Mouse (Mus musculus): ENCODE measurements at regions not wholly inside any gene's neighbourhood (a gene's known extent, or its start where the extent isn't known, plus 50 kb on each side); places are given as distances from the start of the nearest gene placed in this dataset.

- H3K9me3 ChIP-seq (replicated peaks; ENCODE audit: insufficient read depth, low read length) = no peaks in the 10 kb centered on the region
- H3K4me1 ChIP-seq (ENCODE audit: control insufficient read depth in 1 of 2, insufficient read depth in 2 of 2, low read length in 2 of 2) = no peaks in the 10 kb centered on the region
- no peak for TF ChIP-seq CHD2 (IDR thresholded peaks at IDR 0.05; ENCODE audit: low read length)
- no peak overlapping the region for H3K9ac ChIP-seq (ENCODE audit: control insufficient read depth, low read depth, low read length, poor library complexity, severe bottlenecking)
- no peak overlapping the region for H3K27ac ChIP-seq (ENCODE audit: control insufficient read depth, low read depth, low read length)
- no peak for DNase-seq (ENCODE audit: low read depth, low spot score)
- H3K36me3 ChIP-seq (ENCODE audit: control insufficient read depth in 1 of 2, insufficient read depth in 2 of 2, low read length in 2 of 2) = no peaks in the 10 kb centered on the region
- no peaks in the 10 kb centered on the region for H3K79me2 ChIP-seq (ENCODE audit: control insufficient read depth, insufficient read depth, low read length, poor library complexity)
- H3K4me3 ChIP-seq (ENCODE audit: control insufficient read depth in 1 of 2, insufficient read depth in 1 of 2, low read depth in 2 of 2, low read length in 2 of 2) = no peak overlapping the region
- H3K27me3 ChIP-seq (ENCODE audit: control insufficient read depth in 1 of 2, insufficient read depth in 2 of 2, low read length in 2 of 2) = no peaks in the 10 kb centered on the region
Observed at GRCm38 (mm10) chr11:8344938-8345337, 319.4 kb downstream of the Tns3 start.

DNA sequence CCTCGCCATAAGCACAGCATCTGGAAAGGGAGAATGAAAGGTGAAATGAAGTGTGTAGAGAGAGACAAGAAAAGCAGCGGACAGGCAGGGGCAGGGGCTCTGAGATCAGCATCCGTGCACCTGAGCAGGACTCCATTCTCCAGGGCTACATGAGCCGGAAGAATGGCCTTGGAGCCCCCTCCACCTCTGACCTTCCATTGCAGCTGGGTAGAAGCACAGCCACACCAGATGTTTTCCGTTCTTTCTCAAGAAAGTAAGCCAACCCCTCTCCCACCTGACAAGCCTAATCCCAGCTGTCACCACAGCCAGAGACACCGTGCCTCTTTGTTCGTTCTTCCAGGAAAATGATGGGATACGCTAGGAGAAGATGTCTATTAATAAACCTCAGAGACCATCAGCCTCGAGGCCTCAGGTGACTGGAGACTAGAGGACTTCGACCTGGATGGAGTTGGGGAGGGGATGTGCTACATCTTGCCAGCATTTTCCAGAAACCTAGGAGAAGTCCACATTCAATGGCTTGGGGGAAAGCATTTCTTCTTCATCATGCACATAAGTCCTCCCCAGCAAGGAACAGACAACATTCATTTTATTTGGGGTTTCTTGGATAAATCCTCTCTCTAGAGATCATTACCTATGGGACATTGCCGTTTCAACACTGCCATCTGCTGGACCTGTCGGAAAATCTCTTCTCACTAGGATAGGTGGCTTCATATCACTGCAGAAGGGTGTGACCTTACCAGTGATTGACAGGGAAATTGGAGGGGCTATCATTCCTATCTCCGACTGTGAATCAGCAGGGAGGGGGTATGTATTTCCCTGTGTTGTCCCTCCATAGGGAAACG is 361.8 kb downstream of the Tns3 start:
- Histone ChIP-seq H3K9ac (ENCODE audit: control insufficient read depth, low read depth, low read length, poor library complexity, severe bottlenecking) (no peak overlapping the region), H3K4me3 (ENCODE audit: control insufficient read depth in 1 of 2, insufficient read depth in 1 of 2, low read depth in 2 of 2, low read length in 2 of 2) (no peak overlapping the region), H3K27ac (ENCODE audit: control insufficient read depth, low read depth, low read length) (no peak overlapping the region), H3K9me3 (replicated peaks; ENCODE audit: insufficient read depth, low read length) (no peaks in the 10 kb centered on the region), H3K4me1 (ENCODE audit: control insufficient read depth in 1 of 2, insufficient read depth in 2 of 2, low read length in 2 of 2) (no peaks in the 10 kb centered on the region), H3K79me2 (ENCODE audit: control insufficient read depth, insufficient read depth, low read length, poor library complexity) (no peaks in the 10 kb centered on the region), H3K27me3 (ENCODE audit: control insufficient read depth in 1 of 2, insufficient read depth in 2 of 2, low read length in 2 of 2) (no peaks in the 10 kb centered on the region), H3K36me3 (ENCODE audit: control insufficient read depth in 1 of 2, insufficient read depth in 2 of 2, low read length in 2 of 2) (no peaks in the 10 kb centered on the region)
- TF ChIP-seq SMC3 (IDR thresholded peaks at IDR 0.05; ENCODE audit: low read depth, low read length) (peak; percentile 44), CTCF (IDR thresholded peaks at IDR 0.05 in 2 of 3, conservative IDR thresholded peaks at IDR 0.05 in 1 of 3; ENCODE audit: control insufficient read depth in 1 of 3, insufficient read depth in 1 of 3, low read depth in 2 of 3, low read length in 3 of 3, poor library complexity in 1 of 3, severe bottlenecking in 1 of 3) (peak in 2 of 3 experiments; percentile 23 to 49; a peak in 3 of 6 replicates), RAD21 (IDR thresholded peaks at IDR 0.05; ENCODE audit: low read depth, low read length) (peak; percentile 49), CHD2 (IDR thresholded peaks at IDR 0.05; ENCODE audit: low read length) (no peak)
- DNase-seq (ENCODE audit: low read depth, low spot score) = peak; percentile 26

GRCm38 (mm10) chr11:8297462-8297861 is 366.9 kb downstream of the Tns3 start:
- H3K27me3 ChIP-seq (ENCODE audit: control insufficient read depth in 1 of 2, insufficient read depth in 2 of 2, low read length in 2 of 2) = no peaks in the 10 kb centered on the region
- H3K9ac ChIP-seq (ENCODE audit: control insufficient read depth, low read depth, low read length, poor library complexity, severe bottlenecking) = no peak overlapping the region
- H3K27ac ChIP-seq (ENCODE audit: control insufficient read depth, low read depth, low read length) = no peak overlapping the region
- no peaks in the 10 kb centered on the region for H3K4me1 ChIP-seq (ENCODE audit: control insufficient read depth in 1 of 2, insufficient read depth in 2 of 2, low read length in 2 of 2)
- DNase-seq (ENCODE audit: low read depth, low spot score) = no peak
- no peak for TF ChIP-seq TCF12 (IDR thresholded peaks at IDR 0.05; ENCODE audit: low read depth, low read length)
- TF ChIP-seq BHLHE40 (IDR thresholded peaks at IDR 0.05; ENCODE audit: borderline replicate concordance, low read depth, low read length) = no peak
- H3K4me3 ChIP-seq (ENCODE audit: control insufficient read depth in 1 of 2, insufficient read depth in 1 of 2, low read depth in 2 of 2, low read length in 2 of 2) = no peak overlapping the region
- H3K36me3 ChIP-seq (ENCODE audit: control insufficient read depth in 1 of 2, insufficient read depth in 2 of 2, low read length in 2 of 2) = no peaks in the 10 kb centered on the region
- H3K79me2 ChIP-seq (ENCODE audit: control insufficient read depth, insufficient read depth, low read length, poor library complexity) = no peaks in the 10 kb centered on the region
- no peaks in the 10 kb centered on the region for H3K9me3 ChIP-seq (replicated peaks; ENCODE audit: insufficient read depth, low read length)

GRCm38 (mm10) chr11:8293322-8294014 is 370.9 kb downstream of the Tns3 start:
- Histone ChIP-seq H3K79me2 (ENCODE audit: control insufficient read depth, insufficient read depth, low read length, poor library complexity) (no peaks in the 10 kb centered on the region), H3K27me3 (ENCODE audit: control insufficient read depth in 1 of 2, insufficient read depth in 2 of 2, low read length in 2 of 2) (no peaks in the 10 kb centered on the region), H3K9ac (ENCODE audit: control insufficient read depth, low read depth, low read length, poor library complexity, severe bottlenecking) (no peak overlapping the region), H3K36me3 (ENCODE audit: control insufficient read depth in 1 of 2, insufficient read depth in 2 of 2, low read length in 2 of 2) (no peaks in the 10 kb centered on the region), H3K27ac (ENCODE audit: control insufficient read depth, low read depth, low read length) (no peak overlapping the region), H3K9me3 (replicated peaks; ENCODE audit: insufficient read depth, low read length) (no peaks in the 10 kb centered on the region), H3K4me1 (ENCODE audit: control insufficient read depth in 1 of 2, insufficient read depth in 2 of 2, low read length in 2 of 2) (no peaks in the 10 kb centered on the region), H3K4me3 (ENCODE audit: control insufficient read depth in 1 of 2, insufficient read depth in 1 of 2, low read depth in 2 of 2, low read length in 2 of 2) (no peak overlapping the region)
- no peak for DNase-seq (ENCODE audit: low read depth, low spot score)
- TF ChIP-seq MXI1 (IDR thresholded peaks at IDR 0.05; ENCODE audit: low read depth, low read length) (no peak), E2F4 (IDR thresholded peaks at IDR 0.05; ENCODE audit: borderline replicate concordance, low read depth, low read length) (no peak), BHLHE40 (IDR thresholded peaks at IDR 0.05; ENCODE audit: borderline replicate concordance, low read depth, low read length) (no peak), USF2 (IDR thresholded peaks at IDR 0.05; ENCODE audit: borderline replicate concordance in 1 of 2, insufficient read depth in 1 of 2, low read depth in 1 of 2, low read length in 2 of 2) (no peak), POLR2A (IDR thresholded peaks at IDR 0.05; ENCODE audit: control insufficient read depth in 1 of 2, insufficient read depth in 1 of 2, low read depth in 1 of 2, low read length in 2 of 2, poor library complexity in 1 of 2) (no peak), POLR2AphosphoS5 (IDR thresholded peaks at IDR 0.05; ENCODE audit: borderline replicate concordance, low read depth, low read length) (no peak), MAFK (IDR thresholded peaks at IDR 0.05; ENCODE audit: borderline replicate concordance, low read depth, low read length) (no peak), ELF1 (IDR thresholded peaks at IDR 0.05; ENCODE audit: low read depth, low read length) (no peak), UBTF (IDR thresholded peaks at IDR 0.05; ENCODE audit: borderline replicate concordance, insufficient read depth, low read depth, low read length) (no peak), ZKSCAN1 (IDR thresholded peaks at IDR 0.05; ENCODE audit: low read depth, low read length) (no peak), KAT2A (conservative IDR thresholded peaks at IDR 0.05; ENCODE audit: low read depth, low read length) (no peak)

All from MEL (cell line).